Mouse (Mus musculus) liver, adult 2 months (tissue): ENCODE data around the gene Wdr46.

Source experiments
- CTCF ChIP-seq: fragments of 200-500 bp; IDR thresholded peaks from 2 replicates; pipeline ENCODE4 v1.5.1; 2011; ENCODE audit warnings: low read depth, low read length, control low read depth
- POLR2A ChIP-seq: fragments of 200-500 bp; IDR thresholded peaks from 2 replicates; pipeline ENCODE4 v1.6.1; 2011; ENCODE audit warnings: low read length, control low read depth; ENCODE audit not compliant: insufficient read depth; ENCODE audit errors: extremely low read depth

GRCm38 (mm10) chr17:33911813-33912414 lies 28.5 kb upstream of the Wdr46 start:
- TF ChIP-seq POLR2A (no peak), CTCF (no peak)
